Mouse (Mus musculus): ENCODE data around the gene Crip2.

Crip2 gene

GRCm38 (mm10) chr12:113138901-113139864 lies 853 bp upstream of the Crip2 start:
- H3K27me3 ChIP-seq (ENCODE audit: control insufficient read depth, insufficient read depth, low read length, poor library complexity, severe bottlenecking) = no peaks in the 10 kb centered on the region
- DNase-seq (ENCODE audit: low read depth, low spot score) = no peak
- peaks cover 4% of the 10 kb centered on the region; the same call in 1 of the 2 replicates for H3K36me3 ChIP-seq (ENCODE audit: control insufficient read depth, insufficient read depth, low read length, poor library complexity, severe bottlenecking)

DNA sequence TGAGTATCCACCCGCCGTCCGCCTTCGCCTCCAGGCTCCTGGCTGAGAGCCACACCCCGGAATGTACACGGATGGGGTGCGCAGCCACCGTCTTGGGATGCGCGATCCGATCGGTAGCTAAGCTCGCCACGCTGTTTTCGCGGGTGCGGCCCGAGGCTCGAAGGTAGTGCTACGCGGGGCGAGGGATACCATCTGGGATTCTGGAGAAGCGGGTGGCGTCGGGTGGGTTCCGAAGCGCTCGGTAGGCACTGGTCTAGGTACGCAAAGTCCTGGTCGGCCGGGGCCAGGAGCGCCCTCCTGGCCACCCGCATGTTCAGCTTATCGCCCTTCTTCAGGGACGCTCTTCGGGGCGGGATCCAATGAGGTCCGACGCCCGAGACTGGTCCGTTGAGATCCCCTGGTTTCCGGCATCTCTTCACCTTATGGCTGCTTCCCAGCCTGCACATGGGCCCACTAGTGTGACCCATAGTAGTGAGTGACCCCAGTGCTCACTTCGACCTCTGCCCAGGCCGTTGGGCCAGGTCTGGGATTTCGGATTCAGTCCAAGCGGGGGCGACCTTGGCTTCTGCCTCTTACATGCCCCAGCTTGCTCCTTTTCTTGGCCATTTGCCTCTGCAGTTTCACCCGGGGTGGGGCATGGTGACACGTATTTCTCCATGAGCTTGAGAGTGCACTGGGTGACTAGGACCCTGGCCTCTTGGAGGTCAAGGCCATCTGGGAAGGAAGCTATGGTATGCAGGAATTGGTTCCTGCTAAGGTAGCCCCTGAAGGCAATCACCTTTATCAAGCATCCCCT lies 778 bp downstream of the Crip2 start:
- Histone ChIP-seq H3K36me3 (ENCODE audit: control insufficient read depth, insufficient read depth, low read length, poor library complexity, severe bottlenecking) (peaks cover 1% of the 10 kb centered on the region; the same call in 1 of the 2 replicates), H3K27me3 (ENCODE audit: control insufficient read depth, insufficient read depth, low read length, poor library complexity, severe bottlenecking) (no peaks in the 10 kb centered on the region)
- DNase-seq (ENCODE audit: low read depth, low spot score) = no peak

DNA sequence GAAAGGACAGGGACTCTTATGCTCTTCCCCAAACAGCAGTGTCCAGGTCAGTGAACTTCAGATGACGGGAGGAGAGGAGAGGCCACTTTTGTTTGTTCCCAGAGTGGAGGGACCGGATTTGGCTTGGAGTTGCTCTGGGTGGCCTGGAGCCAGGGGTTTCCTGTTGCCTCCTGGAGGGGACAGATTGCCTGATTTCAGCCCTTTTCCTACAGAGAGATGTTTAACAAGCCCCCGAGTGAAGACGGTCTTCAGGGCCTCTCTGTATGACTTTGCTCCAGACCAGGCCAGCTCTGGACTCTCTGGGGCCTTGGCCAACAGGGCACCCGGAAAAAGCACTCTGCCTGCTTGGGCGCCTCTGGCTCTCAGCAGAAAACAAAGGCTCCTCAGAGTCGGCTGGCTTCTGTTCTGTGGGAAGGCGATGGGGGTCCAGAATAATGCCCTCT lies 1.5 kb downstream of the Crip2 start:
- no peaks in the 10 kb centered on the region for H3K27me3 ChIP-seq (ENCODE audit: control insufficient read depth, insufficient read depth, low read length, poor library complexity, severe bottlenecking)
- no peak for DNase-seq (ENCODE audit: low read depth, low spot score)

DNA sequence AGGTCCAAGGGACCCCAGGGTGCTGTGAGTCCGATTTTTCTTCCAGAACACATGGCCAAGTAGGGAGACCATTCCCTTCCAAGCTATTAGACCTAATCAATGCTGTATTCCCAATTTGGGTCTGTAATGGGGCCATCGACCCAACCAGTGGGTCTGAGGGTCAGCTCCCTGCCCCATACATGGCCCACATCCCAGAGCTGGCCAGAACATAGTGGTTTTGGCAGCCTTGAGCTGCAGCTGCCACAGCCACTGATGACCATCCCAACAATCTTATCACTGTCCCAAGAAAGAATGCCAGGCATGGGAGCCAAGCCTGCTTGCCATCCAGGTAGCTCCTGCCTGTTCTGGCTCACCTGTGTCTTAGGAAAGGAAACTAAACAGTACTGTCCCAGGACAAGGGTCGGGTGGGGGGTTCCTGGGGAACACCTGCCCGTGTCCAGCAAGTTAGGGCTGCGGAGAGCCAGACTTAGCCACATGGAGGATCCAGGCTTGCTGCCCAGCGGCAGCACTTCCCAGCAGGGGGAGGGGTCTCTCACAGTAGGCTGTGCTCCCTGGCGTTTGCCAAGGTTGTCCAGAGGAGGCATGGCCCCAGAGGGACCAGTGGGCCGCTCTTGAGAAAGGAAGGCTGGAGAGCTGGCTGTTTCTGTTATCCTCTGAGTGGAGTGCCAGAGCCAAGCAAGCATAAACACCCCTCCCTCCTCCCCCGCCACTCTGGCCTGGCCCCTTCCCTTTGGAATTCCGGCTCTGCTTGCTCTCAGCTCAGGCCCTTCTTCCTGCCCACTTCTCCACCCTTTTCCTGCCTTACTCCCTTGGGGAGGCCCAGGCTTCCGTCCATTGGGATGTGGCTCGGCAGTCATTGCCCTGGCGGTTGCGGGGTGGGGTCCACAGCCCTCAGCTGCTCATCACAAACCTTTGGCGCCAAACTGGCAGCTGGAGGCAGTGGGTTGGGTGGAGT lies 2.3 kb downstream of the Crip2 start:
- Histone ChIP-seq H3K36me3 (ENCODE audit: control insufficient read depth, insufficient read depth, low read length, poor library complexity, severe bottlenecking) (no peaks in the 10 kb centered on the region; the same call in 1 of the 2 replicates), H3K27me3 (ENCODE audit: control insufficient read depth, insufficient read depth, low read length, poor library complexity, severe bottlenecking) (no peaks in the 10 kb centered on the region)
- no peak for DNase-seq (ENCODE audit: low read depth, low spot score)

More for the DNA sequence above, 1.5 kb downstream of the Crip2 start:
- H3K36me3 ChIP-seq (ENCODE audit: control insufficient read depth, insufficient read depth, low read length, poor library complexity, severe bottlenecking) = no peaks in the 10 kb centered on the region; the same call in 1 of the 2 replicates

DNA sequence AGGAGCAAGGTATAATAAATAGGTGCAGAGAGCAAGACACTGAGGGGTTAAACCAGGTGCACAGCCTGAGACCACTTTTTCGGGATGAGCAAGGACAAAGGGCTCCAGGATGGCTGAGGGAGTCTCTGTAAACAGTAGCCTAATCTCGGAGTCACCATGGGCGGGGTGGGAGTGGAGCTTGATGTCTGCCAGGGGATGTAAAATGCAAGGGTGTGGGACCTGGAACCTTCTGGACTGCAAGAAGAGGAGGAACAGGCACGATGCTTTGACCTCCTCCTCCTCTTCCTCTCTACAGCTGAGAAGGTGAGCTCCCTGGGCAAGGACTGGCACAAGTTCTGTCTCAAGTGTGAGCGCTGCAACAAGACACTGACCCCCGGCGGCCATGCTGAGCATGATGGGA lies 3.1 kb downstream of the Crip2 start:
- DNase-seq (ENCODE audit: low read depth, low spot score) = no peak
- Histone ChIP-seq H3K36me3 (ENCODE audit: control insufficient read depth, insufficient read depth, low read length, poor library complexity, severe bottlenecking) (no peaks in the 10 kb centered on the region; the same call in 1 of the 2 replicates), H3K27me3 (ENCODE audit: control insufficient read depth, insufficient read depth, low read length, poor library complexity, severe bottlenecking) (no peaks in the 10 kb centered on the region)

- DNase-seq (ENCODE audit: low read depth, low spot score) = peak; percentile 70
Measured at GRCm38 (mm10) chr12:113144001-113144756, 4.1 kb downstream of the Crip2 start.

GRCm38 (mm10) chr12:113144886-113145285 lies 4.8 kb downstream of the Crip2 start:
- no peak for DNase-seq (ENCODE audit: low read depth, low spot score)

More at GRCm38 (mm10) chr12:113144001-113144756, 4.1 kb downstream of the Crip2 start:
- no peaks in the 10 kb centered on the region; the same call in 1 of the 2 replicates for H3K36me3 ChIP-seq (ENCODE audit: control insufficient read depth, insufficient read depth, low read length, poor library complexity, severe bottlenecking)
- H3K27me3 ChIP-seq (ENCODE audit: control insufficient read depth, insufficient read depth, low read length, poor library complexity, severe bottlenecking) = no peaks in the 10 kb centered on the region

DNA sequence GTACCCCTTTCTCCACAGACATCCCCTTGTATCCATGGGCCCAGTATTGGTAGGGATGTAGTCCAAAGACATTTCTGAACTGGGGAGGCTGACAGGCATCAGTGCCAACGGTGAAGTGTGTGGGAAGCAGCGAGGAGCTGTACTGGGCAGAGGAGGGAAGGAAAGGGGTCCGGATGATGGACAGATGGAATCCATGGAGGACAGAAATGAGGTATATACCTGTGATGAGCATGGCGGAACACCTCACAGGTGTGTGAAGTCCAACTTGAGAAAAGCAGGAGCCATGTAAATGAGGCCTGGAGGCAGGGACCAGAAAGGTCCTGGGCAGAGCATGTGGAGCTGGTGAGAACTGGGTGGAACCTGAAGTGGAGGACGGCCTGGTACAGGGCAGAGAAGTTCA lies 5.6 kb downstream of the Crip2 start:
- no peak for DNase-seq (ENCODE audit: low read depth, low spot score)
- Histone ChIP-seq H3K36me3 (ENCODE audit: control insufficient read depth, insufficient read depth, low read length, poor library complexity, severe bottlenecking) (no peaks in the 10 kb centered on the region), H3K27me3 (ENCODE audit: control insufficient read depth, insufficient read depth, low read length, poor library complexity, severe bottlenecking) (no peaks in the 10 kb centered on the region)

More at GRCm38 (mm10) chr12:113144886-113145285, 4.8 kb downstream of the Crip2 start:
- no peaks in the 10 kb centered on the region for H3K27me3 ChIP-seq (ENCODE audit: control insufficient read depth, insufficient read depth, low read length, poor library complexity, severe bottlenecking)
- H3K36me3 ChIP-seq (ENCODE audit: control insufficient read depth, insufficient read depth, low read length, poor library complexity, severe bottlenecking) = no peaks in the 10 kb centered on the region

GRCm38 (mm10) chr12:113146112-113147057 lies 6.3 kb downstream of the Crip2 start, which contains the start of gene Crip1:
Gene Crip1 (plus strand): TSS chr12:113146316.
- no peaks in the 10 kb centered on the region for H3K36me3 ChIP-seq (ENCODE audit: control insufficient read depth, insufficient read depth, low read length, poor library complexity, severe bottlenecking)
- H3K27me3 ChIP-seq (ENCODE audit: control insufficient read depth, insufficient read depth, low read length, poor library complexity, severe bottlenecking) = no peaks in the 10 kb centered on the region
- peak; percentile 90 for DNase-seq (ENCODE audit: low read depth, low spot score)

GRCm38 (mm10) chr12:113147481-113147880 lies 7.4 kb downstream of the Crip2 start:
- DNase-seq (ENCODE audit: low read depth, low spot score) = no peak
- Histone ChIP-seq H3K36me3 (ENCODE audit: control insufficient read depth, insufficient read depth, low read length, poor library complexity, severe bottlenecking) (no peaks in the 10 kb centered on the region), H3K27me3 (ENCODE audit: control insufficient read depth, insufficient read depth, low read length, poor library complexity, severe bottlenecking) (no peaks in the 10 kb centered on the region)

DNA sequence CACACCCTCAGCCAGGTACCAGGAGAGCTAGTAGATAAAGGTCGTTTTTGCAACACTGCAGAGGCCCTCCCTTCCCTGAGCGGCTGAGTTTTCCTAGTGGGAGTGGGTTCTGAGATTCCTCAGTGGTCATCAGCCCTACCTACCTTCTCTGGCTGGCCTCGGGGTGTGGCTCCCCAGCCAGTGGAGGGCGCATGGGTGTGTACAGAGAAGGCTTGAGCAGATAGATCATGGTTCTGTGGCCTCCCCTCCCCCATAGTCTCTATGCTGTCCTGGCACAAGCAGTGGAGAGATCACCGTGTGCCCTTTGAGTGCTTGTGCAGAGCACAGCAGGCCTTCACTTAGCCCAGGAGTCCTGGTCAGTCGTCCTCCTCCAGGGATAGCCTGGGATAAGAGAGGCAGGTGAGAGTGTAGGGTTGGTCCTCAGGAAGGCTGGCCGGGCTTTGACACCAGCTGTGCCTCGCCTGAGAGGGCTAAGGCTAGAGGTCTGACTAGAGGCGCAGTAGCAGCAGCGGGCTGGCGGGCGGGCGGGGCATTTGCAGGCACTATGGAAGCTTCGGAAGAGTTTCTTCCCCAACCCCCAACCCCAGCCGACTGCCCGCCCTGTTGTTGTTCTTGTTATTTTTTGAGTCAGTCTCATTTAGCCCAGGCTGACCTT lies 8.5 kb downstream of the Crip2 start:
- Histone ChIP-seq H3K36me3 (ENCODE audit: control insufficient read depth, insufficient read depth, low read length, poor library complexity, severe bottlenecking) (no peaks in the 10 kb centered on the region), H3K27me3 (ENCODE audit: control insufficient read depth, insufficient read depth, low read length, poor library complexity, severe bottlenecking) (no peaks in the 10 kb centered on the region)
- DNase-seq (ENCODE audit: low read depth, low spot score) = peak; percentile 61

DNA sequence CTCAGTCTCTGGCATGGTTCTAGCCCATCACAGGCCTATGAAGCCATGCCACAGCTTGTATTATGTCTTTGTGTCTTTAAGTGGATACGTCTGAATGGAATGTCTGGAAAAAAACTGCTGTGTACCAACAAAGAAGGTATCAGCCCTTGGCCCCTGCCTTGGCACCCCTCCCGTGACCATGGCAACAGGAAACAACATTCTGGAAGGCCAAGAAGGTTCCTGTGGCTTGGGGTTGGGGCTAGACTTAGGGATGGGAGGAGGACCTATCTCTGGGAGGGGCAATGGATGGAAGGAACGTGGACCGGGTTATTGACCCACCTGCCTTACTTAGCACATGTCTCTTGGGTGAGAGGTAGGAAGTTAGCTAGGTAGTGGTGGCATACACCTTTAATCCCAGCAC lies 9.3 kb downstream of the Crip2 start:
- DNase-seq (ENCODE audit: low read depth, low spot score) = no peak
- H3K27me3 ChIP-seq (ENCODE audit: control insufficient read depth, insufficient read depth, low read length, poor library complexity, severe bottlenecking) = no peaks in the 10 kb centered on the region
- peaks cover 2% of the 10 kb centered on the region; the same call in 1 of the 2 replicates for H3K36me3 ChIP-seq (ENCODE audit: control insufficient read depth, insufficient read depth, low read length, poor library complexity, severe bottlenecking)

Data from splenic B cell, adult 2 months (primary cell).